Mouse (Mus musculus): ENCODE measurements around the gene Cep128. TPM values are rescaled to one million over a fixed set of nuclear protein-coding genes. Genes with fewer than 3 reads are reported as not detected.

The Cep128 gene
- total RNA-seq, 2 experiments from 2014 or later, result 6.9 to 7.7 TPM

- no peak for DNase-seq (ENCODE audit: low spot score in 2 of 2)
Measured at GRCm38 (mm10) chr12:91312591-91312990, 71.6 kb downstream of the Cep128 start.

GRCm38 (mm10) chr12:91307733-91308132 is 76.5 kb downstream of the Cep128 start:
- DNase-seq (ENCODE audit: low spot score in 2 of 2), result no peak

GRCm38 (mm10) chr12:91305769-91306168 is 78.4 kb downstream of the Cep128 start:
- DNase-seq (ENCODE audit: low spot score in 2 of 2), result no peak

GRCm38 (mm10) chr12:91305038-91305437 is 79.2 kb downstream of the Cep128 start:
- DNase-seq (ENCODE audit: low spot score in 2 of 2), result no peak

- no peak for DNase-seq (ENCODE audit: low spot score in 2 of 2)
Measured at GRCm38 (mm10) chr12:91298700-91299099, 85.5 kb downstream of the Cep128 start.

GRCm38 (mm10) chr12:91295870-91296269 is 88.3 kb downstream of the Cep128 start:
- DNase-seq (ENCODE audit: low spot score in 2 of 2), result no peak

GRCm38 (mm10) chr12:91295436-91295835 is 88.8 kb downstream of the Cep128 start:
- no peak for DNase-seq (ENCODE audit: low spot score in 2 of 2)

- no peak for DNase-seq (ENCODE audit: low spot score in 2 of 2)
Measured at GRCm38 (mm10) chr12:91273936-91274335, 110.3 kb downstream of the Cep128 start.

GRCm38 (mm10) chr12:91269634-91270033 is 114.6 kb downstream of the Cep128 start:
- no peak for DNase-seq (ENCODE audit: low spot score in 2 of 2)

- DNase-seq (ENCODE audit: low spot score in 2 of 2), result no peak
Measured at GRCm38 (mm10) chr12:91268974-91269373, 115.2 kb downstream of the Cep128 start.

GRCm38 (mm10) chr12:91266014-91266413 is 118.2 kb downstream of the Cep128 start:
- DNase-seq (ENCODE audit: low spot score in 2 of 2), result no peak

GRCm38 (mm10) chr12:91265462-91265861 is 118.7 kb downstream of the Cep128 start:
- DNase-seq (ENCODE audit: low spot score in 2 of 2), result no peak

- no peak for DNase-seq (ENCODE audit: low spot score in 2 of 2)
Measured at GRCm38 (mm10) chr12:91264828-91265355, 119.3 kb downstream of the Cep128 start.

- DNase-seq (ENCODE audit: low spot score in 2 of 2), result no peak
Measured at GRCm38 (mm10) chr12:91263705-91264104, 120.5 kb downstream of the Cep128 start.

- DNase-seq (ENCODE audit: low spot score in 2 of 2), result no peak
Measured at GRCm38 (mm10) chr12:91262801-91263200, 121.4 kb downstream of the Cep128 start.

- DNase-seq (ENCODE audit: low spot score in 2 of 2), result no peak
Measured at GRCm38 (mm10) chr12:91256334-91256733, 127.9 kb downstream of the Cep128 start.

GRCm38 (mm10) chr12:91254831-91255230 is 129.4 kb downstream of the Cep128 start:
- DNase-seq (ENCODE audit: low spot score in 2 of 2), result no peak

GRCm38 (mm10) chr12:91220609-91221008 is 163.6 kb downstream of the Cep128 start:
- DNase-seq (ENCODE audit: low spot score in 2 of 2), result no peak

- no peak for DNase-seq (ENCODE audit: low spot score in 2 of 2)
Measured at GRCm38 (mm10) chr12:91205550-91205949, 178.7 kb downstream of the Cep128 start.

GRCm38 (mm10) chr12:91204330-91204729 is 179.9 kb downstream of the Cep128 start:
- no peak for DNase-seq (ENCODE audit: low spot score in 2 of 2)

- DNase-seq (ENCODE audit: low spot score in 2 of 2), result no peak
Measured at GRCm38 (mm10) chr12:91202496-91202895, 181.7 kb downstream of the Cep128 start.

- no peak for DNase-seq (ENCODE audit: low spot score in 2 of 2)
Measured at GRCm38 (mm10) chr12:91189111-91189510, 195.1 kb downstream of the Cep128 start.

GRCm38 (mm10) chr12:91185564-91185963 is 198.6 kb downstream of the Cep128 start:
- no peak for DNase-seq (ENCODE audit: low spot score in 2 of 2)

GRCm38 (mm10) chr12:91184616-91185015 is 199.6 kb downstream of the Cep128 start:
- no peak for DNase-seq (ENCODE audit: low spot score in 2 of 2)
